Mouse (Mus musculus): Measurements from ENCODE around the gene Sept14.

Sept14 gene

DNA sequence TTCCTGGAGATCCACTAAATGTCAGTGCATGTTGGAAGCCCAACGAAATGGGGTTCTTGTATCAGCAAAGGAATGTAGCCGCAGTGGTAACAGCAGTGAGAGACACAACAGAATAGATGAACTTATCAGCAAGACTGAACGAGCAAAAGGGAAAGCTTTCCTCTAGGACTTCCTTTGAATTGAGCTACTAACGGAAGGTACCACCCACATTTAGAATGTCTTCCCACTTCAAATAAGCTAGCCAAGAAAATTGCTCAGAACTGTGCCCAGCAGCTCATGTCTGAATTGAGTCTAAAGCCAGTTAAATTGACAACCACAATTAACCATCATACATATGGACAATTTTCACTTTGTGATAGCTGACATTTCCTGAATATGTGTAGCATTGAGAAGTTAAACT is 40.5 kb downstream of the Sept14 start:
- DNase-seq = no peak

DNA sequence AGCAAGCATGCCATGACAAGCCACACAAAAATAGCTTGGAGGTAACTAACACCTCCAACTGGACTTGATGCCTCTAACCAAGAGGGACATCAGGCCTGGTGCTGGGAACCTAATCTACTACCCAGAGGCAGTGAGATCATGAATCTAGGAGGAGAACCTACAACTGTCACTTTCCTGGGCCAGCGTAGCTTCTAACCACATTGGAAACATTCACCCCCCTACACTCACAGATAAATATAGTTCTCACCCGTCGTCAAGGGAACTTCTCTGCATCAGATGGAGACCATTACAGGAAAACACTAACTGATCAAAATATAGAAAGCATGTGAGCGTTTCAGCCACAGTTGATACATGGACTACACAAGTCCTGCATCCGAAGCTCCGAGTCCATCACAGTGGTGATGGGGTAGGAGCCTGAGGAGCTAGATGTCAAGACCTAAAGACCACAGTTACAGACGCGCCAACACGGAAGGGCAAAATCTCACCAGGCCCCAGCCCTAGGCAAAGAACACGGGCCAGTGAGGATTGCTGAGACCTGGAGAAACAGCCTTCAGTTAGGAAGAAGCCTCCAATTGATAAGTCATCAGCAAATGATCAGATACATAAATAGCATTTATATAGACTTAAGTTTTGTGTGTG is 41.9 kb downstream of the Sept14 start:
- DNase-seq = no peak

DNA sequence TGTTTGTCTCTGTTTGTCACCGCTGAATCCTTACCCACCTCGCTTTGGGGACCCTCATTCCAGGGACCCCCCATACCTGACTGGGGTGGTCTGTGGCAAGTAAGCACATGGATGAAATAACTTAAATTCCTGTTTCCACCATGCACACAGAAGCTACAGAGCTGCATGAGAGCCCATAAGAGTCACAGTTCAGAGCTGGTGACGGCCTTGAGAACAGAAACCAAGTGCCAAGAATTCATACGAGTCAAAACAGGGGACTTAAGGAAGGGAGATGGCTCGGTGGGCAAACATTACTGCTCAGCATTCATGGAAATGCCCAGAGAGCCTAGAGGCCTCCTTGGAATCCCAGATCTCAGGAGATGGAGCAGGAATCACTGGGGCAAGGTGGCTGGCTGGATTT is 44.2 kb downstream of the Sept14 start:
- DNase-seq = no peak

DNA sequence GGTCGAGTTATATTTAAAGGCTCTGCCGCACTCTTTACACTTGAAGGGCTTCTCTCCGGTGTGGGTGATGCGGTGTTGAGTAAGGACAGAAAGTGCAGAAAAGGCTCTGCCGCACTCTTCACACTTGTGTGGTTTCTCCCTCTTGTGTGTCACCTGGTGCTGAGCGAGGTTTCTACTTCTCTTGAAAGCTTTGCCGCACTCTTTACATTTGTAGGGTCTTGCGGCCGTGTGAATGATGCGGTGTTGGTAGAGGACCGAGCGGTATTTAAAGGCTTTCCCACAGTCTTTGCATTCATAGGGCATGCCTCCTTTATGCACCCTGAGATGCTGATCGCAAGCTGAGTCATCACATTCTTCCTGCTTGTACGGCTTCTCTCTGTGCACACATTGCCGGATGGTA is 50.4 kb downstream of the Sept14 start:
- DNase-seq = no peak

DNA sequence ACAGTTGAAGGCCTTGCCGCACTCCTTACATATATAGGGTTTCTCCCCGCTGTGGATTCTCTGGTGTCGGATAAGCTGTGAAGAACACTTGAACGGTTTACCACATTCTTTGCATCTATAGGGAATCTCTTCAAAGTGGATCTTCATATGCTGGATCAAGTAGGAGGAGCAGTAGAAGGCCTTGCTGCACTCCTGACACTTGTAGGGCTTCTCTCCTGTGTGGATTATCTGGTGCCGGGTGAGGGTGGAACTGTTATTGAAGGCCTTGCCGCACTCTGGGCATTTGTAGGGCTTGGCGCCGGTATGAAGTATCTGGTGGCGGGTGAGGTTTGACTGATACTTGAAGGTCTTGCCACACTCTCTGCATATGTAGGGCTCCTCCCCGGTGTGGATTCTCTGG is 51.3 kb downstream of the Sept14 start:
- DNase-seq = no peak

DNA sequence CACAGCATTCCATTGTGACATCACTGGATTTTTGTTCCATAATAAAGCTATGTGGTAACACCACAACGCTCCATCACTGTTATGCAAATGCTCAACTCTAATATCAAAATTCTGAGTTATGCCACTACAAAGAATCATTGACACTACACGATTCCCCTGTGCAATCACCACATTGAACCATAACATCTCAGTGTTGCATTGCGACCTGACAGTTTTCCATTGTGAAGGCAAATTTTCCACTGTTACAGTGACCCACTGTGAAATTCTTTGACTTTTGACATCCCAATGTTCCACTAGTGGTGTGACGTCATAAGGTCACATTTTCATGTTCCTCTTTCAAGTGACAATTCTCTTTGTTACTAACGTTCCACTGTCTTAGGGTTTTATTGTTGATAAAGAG is 57.5 kb downstream of the Sept14 start:
- DNase-seq = no peak
